Mouse (Mus musculus): ENCODE measurements around the gene Selplg. TPM values are rescaled to one million over a fixed set of nuclear protein-coding genes. Genes with fewer than 3 reads are reported as not detected.
A peak's percentile ranks its signal among the peaks of the same experiment; 100 is the strongest.
"Not testable (repeated sequence)": the region's sequence is repeated elsewhere in the genome, so short reads cannot be mapped to it uniquely, and the experiment has no call there.

The Selplg gene
- polyA plus RNA-seq, 1 experiment from 2014 or later = 205 TPM

GRCm38 (mm10) chr5:113796401-113797148 lies 35.9 kb downstream of the Selplg start:
- no peak for DNase-seq (ENCODE audit: low spot score)

- DNase-seq (ENCODE audit: low spot score) = no peak
Measured at GRCm38 (mm10) chr5:113791197-113792095, 41.0 kb downstream of the Selplg start.

GRCm38 (mm10) chr5:113790453-113791196 lies 41.8 kb downstream of the Selplg start:
- no peak for DNase-seq (ENCODE audit: low spot score)

GRCm38 (mm10) chr5:113789075-113789788 lies 43.2 kb downstream of the Selplg start:
- no peak for DNase-seq (ENCODE audit: low spot score)

GRCm38 (mm10) chr5:113788645-113789044 lies 43.8 kb downstream of the Selplg start:
- no peak for DNase-seq (ENCODE audit: low spot score)

- DNase-seq (ENCODE audit: low spot score) = peak; percentile 36
Measured at GRCm38 (mm10) chr5:113786985-113787384, 45.5 kb downstream of the Selplg start.

- DNase-seq (ENCODE audit: low spot score) = not testable (repeated sequence)
Measured at GRCm38 (mm10) chr5:113784104-113784503, 48.3 kb downstream of the Selplg start.

GRCm38 (mm10) chr5:113783581-113784001 lies 48.9 kb downstream of the Selplg start:
- DNase-seq (ENCODE audit: low spot score) = no peak

- no peak for DNase-seq (ENCODE audit: low spot score)
Measured at GRCm38 (mm10) chr5:113782624-113783023, 49.8 kb downstream of the Selplg start.

- DNase-seq (ENCODE audit: low spot score) = no peak
Measured at GRCm38 (mm10) chr5:113781875-113782274, 50.6 kb downstream of the Selplg start.

GRCm38 (mm10) chr5:113781254-113781653 lies 51.2 kb downstream of the Selplg start:
- DNase-seq (ENCODE audit: low spot score) = no peak

GRCm38 (mm10) chr5:113780763-113781162 lies 51.7 kb downstream of the Selplg start:
- DNase-seq (ENCODE audit: low spot score) = no peak

- no peak for DNase-seq (ENCODE audit: low spot score)
Measured at GRCm38 (mm10) chr5:113780082-113780752, 52.2 kb downstream of the Selplg start.

- no peak for DNase-seq (ENCODE audit: low spot score)
Measured at GRCm38 (mm10) chr5:113779569-113779968, 52.9 kb downstream of the Selplg start.

GRCm38 (mm10) chr5:113777728-113778127 lies 54.7 kb downstream of the Selplg start:
- DNase-seq (ENCODE audit: low spot score) = peak; percentile 61

GRCm38 (mm10) chr5:113776896-113777226 lies 55.6 kb downstream of the Selplg start:
- peak; percentile 22 for DNase-seq (ENCODE audit: low spot score)

GRCm38 (mm10) chr5:113776128-113776895 lies 56.1 kb downstream of the Selplg start:
- DNase-seq (ENCODE audit: low spot score) = no peak

GRCm38 (mm10) chr5:113775585-113775984 lies 56.9 kb downstream of the Selplg start:
- no peak for DNase-seq (ENCODE audit: low spot score)

- DNase-seq (ENCODE audit: low spot score) = peak; percentile 89
Measured at GRCm38 (mm10) chr5:113773664-113774063, 58.8 kb downstream of the Selplg start.

All from thymus, postnatal 0 days (tissue).